Mouse (Mus musculus) brain, embryonic 14.5 days (tissue): ENCODE measurements around the gene Sox6.

ENCODE experiments used
- CTCF ChIP-seq: fragments of 200-500 bp; IDR thresholded peaks from 2 replicates; pipeline ENCODE4 v1.5.1; 2012; ENCODE audit warnings: inconsistent platforms, mild to moderate bottlenecking, moderate library complexity, borderline replicate concordance; ENCODE audit not compliant: insufficient read depth, insufficient read length; ENCODE audit errors: extremely low read depth
- POLR2A ChIP-seq: fragments of 200-500 bp; IDR thresholded peaks from 2 replicates; pipeline ENCODE4 v1.6.1; 2012; ENCODE audit warnings: mild to moderate bottlenecking, inconsistent platforms, borderline replicate concordance; ENCODE audit not compliant: poor library complexity, insufficient read depth, insufficient read length, severe bottlenecking; ENCODE audit errors: extremely low read depth

- TF ChIP-seq POLR2A (no peak), CTCF (no peak)
Measured at GRCm38 (mm10) chr7:115941766-115942165, 96.8 kb downstream of the Sox6 start.
